In genomic region chr10:76964436-76964835, GRCm38 (mm10) we compare ENCODE assay signal across 9 mouse cellular contexts. TPM values are rescaled to one million over a fixed set of nuclear protein-coding genes. Genes with fewer than 3 reads are reported as not detected.
DNase-seq lines count a peak whose midpoint lies in the region; ATAC-seq and TF ChIP-seq lines count a peak whose summit lies in the region.
"Had no signal": no experiment of that assay in that cellular context is flagged by ENCODE, and none has a peak within 500 bp of the region (broad histone marks: within the 10 kb centered on the region; RNA-seq: fewer than 3 reads in every experiment).

No protein-coding gene starts in this region.

- no peak overlapping the region for H3K4me3 ChIP-seq in intestine, embryonic 14.5 days (ENCODE audit: low read depth, low read length)
- H3K4me3 ChIP-seq in intestine, postnatal 0 days (ENCODE audit: low read depth, low read length): no peak overlapping the region
- no peak overlapping the region for H3K4me3 ChIP-seq in heart, embryonic 15.5 days
- no peak overlapping the region for H3K4me3 ChIP-seq in limb, embryonic 13.5 days
- H3K4me3 ChIP-seq in stomach, embryonic 14.5 days (ENCODE audit: low read depth, low read length): no peak overlapping the region
- H3K4me3 ChIP-seq: liver, embryonic 15.5 days had no signal

- H3K9ac ChIP-seq in intestine, embryonic 14.5 days (ENCODE audit: low read length): no peak overlapping the region
- H3K9ac ChIP-seq in intestine, postnatal 0 days (ENCODE audit: low read depth, low read length): no peak overlapping the region
- H3K9ac ChIP-seq in heart, embryonic 15.5 days: no peak overlapping the region
- H3K9ac ChIP-seq in limb, embryonic 13.5 days: 0 out of 2 replicates have a peak overlapping the region, but pooled peaks have one; percentile 14
- no peak overlapping the region for H3K9ac ChIP-seq in stomach, embryonic 14.5 days (replicated peaks; ENCODE audit: low read depth, low read length)
- H3K9ac ChIP-seq: liver, embryonic 15.5 days had no signal

- no peak for DNase-seq in intestine, embryonic 14.5 days (ENCODE audit: low spot score)
- no peak for DNase-seq in layer of hippocampus, adult 18-20 months (ENCODE audit: low spot score in 2 of 2)
- DNase-seq in right cerebral cortex, adult 2 months (ENCODE audit: low spot score in 2 of 2): no peak
- no peak for DNase-seq in spleen, adult 18-20 months

- peak overlapping the region; percentile 27; the same call in 1 of the 2 replicates for H3K27ac ChIP-seq in intestine, embryonic 14.5 days (ENCODE audit: low read depth)
- H3K27ac ChIP-seq in intestine, postnatal 0 days (ENCODE audit: low read depth, low read length): no peak overlapping the region
- H3K27ac ChIP-seq in heart, embryonic 15.5 days: 0 out of 2 replicates have a peak overlapping the region, but pooled peaks have one; percentile 25
- H3K27ac ChIP-seq in limb, embryonic 13.5 days: no peak overlapping the region
- peak overlapping the region; percentile 44; the same call in 1 of the 2 replicates for H3K27ac ChIP-seq in stomach, embryonic 14.5 days (ENCODE audit: low read length)
- H3K27ac ChIP-seq: liver, embryonic 15.5 days had no signal

- ATAC-seq in intestine, embryonic 14.5 days (replicated peaks; ENCODE audit: low FRiP score, low TSS enrichment, low read depth): no peak
- ATAC-seq in intestine, postnatal 0 days: no peak
- no peak for ATAC-seq in heart, embryonic 15.5 days (replicated peaks; ENCODE audit: insufficient number of reproducible peaks, insufficient read depth, low FRiP score, low read depth)
- no peak for ATAC-seq in limb, embryonic 13.5 days (ENCODE audit: low FRiP score, low read depth)
- no peak for ATAC-seq in stomach, embryonic 14.5 days (ENCODE audit: insufficient number of reproducible peaks, insufficient read depth, low FRiP score, low read depth)

- 0 out of 2 replicates have a peak, but pooled peaks cover under 1% of the 10 kb centered on the region for H3K36me3 ChIP-seq in intestine, embryonic 14.5 days (ENCODE audit: control insufficient read depth, insufficient read depth, low read length)
- no peaks in the 10 kb centered on the region for H3K36me3 ChIP-seq in intestine, postnatal 0 days (ENCODE audit: control insufficient read depth, insufficient read depth)
- no peaks in the 10 kb centered on the region for H3K36me3 ChIP-seq in heart, embryonic 15.5 days
- no peaks in the 10 kb centered on the region for H3K36me3 ChIP-seq in limb, embryonic 13.5 days
- no peaks in the 10 kb centered on the region for H3K36me3 ChIP-seq in stomach, embryonic 14.5 days (ENCODE audit: control insufficient read depth, insufficient read depth, low read length)
- H3K36me3 ChIP-seq: liver, embryonic 15.5 days had no signal

- no peaks in the 10 kb centered on the region for H3K27me3 ChIP-seq in intestine, embryonic 14.5 days (replicated peaks; ENCODE audit: control insufficient read depth, insufficient read depth, low read length)
- peaks cover 3% of the 10 kb centered on the region; the same call in 1 of the 2 replicates for H3K27me3 ChIP-seq in intestine, postnatal 0 days (replicated peaks; ENCODE audit: control insufficient read depth, insufficient read depth, low read length)
- no peaks in the 10 kb centered on the region for H3K27me3 ChIP-seq in heart, embryonic 15.5 days
- H3K27me3 ChIP-seq in limb, embryonic 13.5 days: no peaks in the 10 kb centered on the region
- no peaks in the 10 kb centered on the region for H3K27me3 ChIP-seq in stomach, embryonic 14.5 days (ENCODE audit: control insufficient read depth, insufficient read depth, low read length)

- TF ChIP-seq CTCF in intestine, postnatal 0 days (IDR thresholded peaks at IDR 0.05; ENCODE audit: low read depth): no peak

- H3K4me1 ChIP-seq in intestine, embryonic 14.5 days (replicated peaks; ENCODE audit: control insufficient read depth, insufficient read depth, low read length): peaks cover 24% of the 10 kb centered on the region
- H3K4me1 ChIP-seq in intestine, postnatal 0 days (replicated peaks; ENCODE audit: control insufficient read depth, insufficient read depth, low read length): peaks cover 6% of the 10 kb centered on the region; the same call in 1 of the 2 replicates
- H3K4me1 ChIP-seq in heart, embryonic 15.5 days (replicated peaks): peaks cover 34% of the 10 kb centered on the region
- H3K4me1 ChIP-seq in limb, embryonic 13.5 days: peaks cover 42% of the 10 kb centered on the region
- peaks cover 30% of the 10 kb centered on the region for H3K4me1 ChIP-seq in stomach, embryonic 14.5 days (ENCODE audit: control insufficient read depth, insufficient read depth, low read length)

- H3K9me3 ChIP-seq in intestine, embryonic 14.5 days (ENCODE audit: control insufficient read depth, low read length): no peaks in the 10 kb centered on the region
- no peaks in the 10 kb centered on the region for H3K9me3 ChIP-seq in intestine, postnatal 0 days (ENCODE audit: control insufficient read depth)
- no peaks in the 10 kb centered on the region for H3K9me3 ChIP-seq in heart, embryonic 15.5 days (replicated peaks)
- no peaks in the 10 kb centered on the region for H3K9me3 ChIP-seq in limb, embryonic 13.5 days
- H3K9me3 ChIP-seq in stomach, embryonic 14.5 days (ENCODE audit: control insufficient read depth, low read depth, low read length): no peaks in the 10 kb centered on the region
- H3K9me3 ChIP-seq: liver, embryonic 15.5 days had no signal

- 10% methylated on average over 6 of the region's 6 CpGs for WGBS in intestine, embryonic 14.5 days
- 25% methylated on average over 6 of the region's 6 CpGs for WGBS in intestine, postnatal 0 days
- 21% methylated on average over 6 of the region's 6 CpGs for WGBS in heart, embryonic 15.5 days
- 5% methylated on average over 6 of the region's 6 CpGs for WGBS in limb, embryonic 13.5 days
- 8% methylated on average over 6 of the region's 6 CpGs for WGBS in stomach, embryonic 14.5 days

- H3K4me2 ChIP-seq in intestine, embryonic 14.5 days (ENCODE audit: low read length): no peak overlapping the region; the same call in 1 of the 2 replicates
- no peak overlapping the region for H3K4me2 ChIP-seq in intestine, postnatal 0 days (replicated peaks; ENCODE audit: low read depth)
- no peak overlapping the region for H3K4me2 ChIP-seq in heart, embryonic 15.5 days
- peak overlapping the region; percentile 31 for H3K4me2 ChIP-seq in limb, embryonic 13.5 days (replicated peaks)
- peak overlapping the region; percentile 16; the same call in 1 of the 2 replicates for H3K4me2 ChIP-seq in stomach, embryonic 14.5 days (replicated peaks; ENCODE audit: low read depth, low read length)
- H3K4me2 ChIP-seq: liver, embryonic 15.5 days had no signal

RNA-seq across cellular contexts. Expression of gene Pcbp3, which starts 2.7 kb away (rescaled TPM):
- polyA plus RNA-seq in intestine, embryonic 14.5 days (2014; fragmentation: Nextera tagmentation; extraction: Ambion mirVana): 29.0 and 30.3 TPM in 2 replicates
- 18.1 and 18.8 TPM in 2 replicates for polyA plus RNA-seq in intestine, postnatal 0 days (2015; fragmentation: Nextera tagmentation; extraction: Ambion mirVana)
- 9.4 and 18.0 TPM in 2 replicates for polyA plus RNA-seq in heart, embryonic 15.5 days (2015; fragmentation: Nextera tagmentation; extraction: Ambion mirVana)
- 31.2 and 31.6 TPM in 2 replicates for polyA plus RNA-seq in limb, embryonic 13.5 days (2015; fragmentation: Nextera tagmentation; extraction: Ambion mirVana)
- 27.3 and 28.2 TPM in 2 replicates for polyA plus RNA-seq in stomach, embryonic 14.5 days (2014; fragmentation: Nextera tagmentation; extraction: Ambion mirVana)
- 10 to 100 TPM; 64.6 to 66.0 TPM for total RNA-seq in layer of hippocampus, adult 18-20 months (2021)

Comparison
In these comparisons a context has a peak if more than half of its experiments do, and no peak if none do; other contexts are left out.
1. H3K27ac ChIP-seq: peak in intestine, embryonic 14.5 days (single experiment), heart, embryonic 15.5 days (single experiment) and stomach, embryonic 14.5 days (single experiment); none in intestine, postnatal 0 days (single experiment) and limb, embryonic 13.5 days (single experiment).
2. H3K4me2 ChIP-seq: peak in limb, embryonic 13.5 days (single experiment) and stomach, embryonic 14.5 days (single experiment); none in intestine, embryonic 14.5 days (single experiment), intestine, postnatal 0 days (single experiment) and heart, embryonic 15.5 days (single experiment).